Mouse (Mus musculus) retina, postnatal 1 day (tissue): ENCODE data around the gene Cldn24.

Source experiments
- DNase-seq: peaks from one replicate; pipeline ENCODE4 v3.0.0-alpha.2; 2012

Cldn24 gene

DNA sequence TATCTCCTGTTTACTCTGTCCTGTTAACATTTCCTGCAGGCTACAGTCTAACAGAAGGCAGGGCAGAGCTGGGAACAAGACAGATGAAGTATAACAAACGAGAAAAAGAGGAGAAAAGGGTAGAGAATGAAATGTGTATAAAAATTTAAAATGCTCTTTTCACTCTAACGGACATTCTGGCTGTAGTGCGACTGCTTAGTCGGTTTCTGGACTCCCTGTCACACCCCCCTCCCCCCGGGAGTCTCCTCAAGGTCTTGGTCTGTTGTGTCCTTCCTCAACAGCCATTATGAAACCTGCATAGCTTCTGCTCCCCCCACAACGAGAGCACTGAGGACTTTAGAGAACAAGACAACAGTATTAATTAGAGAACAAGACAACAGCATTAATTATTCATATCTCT, 10.7 kb downstream of the Cldn24 start:
- DNase-seq: no peak

DNA sequence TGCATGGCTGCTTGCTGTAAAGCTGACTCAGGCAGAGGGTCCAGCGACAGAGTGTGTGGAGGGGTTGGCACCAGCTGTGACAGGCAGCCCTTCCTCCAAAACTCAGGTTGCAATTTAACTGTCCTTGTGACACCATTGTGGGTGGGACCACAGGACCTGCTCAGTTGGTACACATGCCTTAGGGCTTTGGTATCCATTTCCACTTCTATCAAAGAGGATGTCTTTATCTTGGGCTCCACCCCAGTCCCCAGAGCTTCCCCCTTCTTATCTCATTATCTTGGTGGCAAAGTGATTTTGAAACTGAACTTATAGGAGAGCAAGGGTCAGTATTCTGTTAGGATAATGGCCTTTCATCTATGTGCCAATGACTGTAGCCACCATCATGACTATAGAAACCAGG, 12.0 kb downstream of the Cldn24 start:
- DNase-seq: no peak

DNA sequence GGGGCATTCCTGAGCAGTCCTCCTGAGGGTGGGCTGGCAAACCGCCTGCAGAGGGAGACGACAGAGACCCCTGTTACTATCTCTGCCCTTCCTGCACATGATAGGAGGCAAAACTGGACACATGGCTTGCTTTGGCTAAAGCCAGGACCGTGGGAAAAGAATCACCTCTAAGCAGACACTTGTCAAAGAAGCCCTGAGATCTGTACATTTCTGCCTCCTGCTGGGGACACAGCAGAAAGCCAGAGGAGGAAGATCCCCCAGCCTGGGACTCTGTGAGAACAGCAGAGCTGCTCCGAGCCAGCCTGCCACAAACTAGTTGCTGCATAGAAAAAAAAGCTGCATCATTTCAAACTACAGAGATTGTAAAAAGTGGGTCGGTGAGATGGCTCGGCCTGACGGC, 21.1 kb downstream of the Cldn24 start:
- DNase-seq: peak; percentile 41

DNA sequence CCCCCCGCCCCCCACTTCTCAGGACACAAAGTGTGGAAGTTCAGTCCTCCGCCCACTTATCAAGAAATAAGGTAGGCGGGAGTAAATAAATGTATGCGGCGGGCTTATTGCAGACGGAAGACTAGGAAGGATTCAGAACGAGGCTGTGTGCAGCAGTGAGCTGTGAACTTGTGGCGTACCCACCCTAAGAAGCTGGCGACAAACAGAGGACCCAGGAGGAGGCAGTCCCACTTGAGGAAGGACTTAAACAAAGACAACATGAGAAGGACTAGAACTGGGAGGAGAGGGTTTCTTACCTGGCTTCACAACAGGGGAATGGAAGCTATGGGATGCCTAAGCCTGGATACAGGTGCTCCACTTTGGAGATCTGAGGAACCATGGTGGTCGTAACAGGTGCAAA, 21.7 kb downstream of the Cldn24 start:
- DNase-seq: no peak

DNA sequence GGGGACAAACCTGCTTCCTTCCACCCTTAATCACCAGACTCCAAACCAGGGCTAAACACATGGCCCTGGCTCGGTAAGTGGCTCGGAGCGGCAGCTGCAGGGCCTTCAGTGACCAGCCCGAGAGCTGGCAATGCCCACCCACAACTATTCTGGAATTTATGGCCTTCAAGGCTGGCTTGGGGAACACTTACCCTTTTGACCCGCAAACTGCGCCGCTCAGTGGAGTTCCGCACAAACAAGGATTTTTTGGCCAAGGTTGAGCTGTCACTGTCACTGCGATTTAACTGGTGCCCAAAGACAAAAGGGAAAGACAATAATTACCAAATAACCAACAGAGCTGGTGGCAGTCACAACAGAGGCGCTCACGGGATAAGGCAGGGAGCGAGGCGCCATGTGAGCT, 24.0 kb downstream of the Cldn24 start:
- peak; percentile 77 for DNase-seq

DNA sequence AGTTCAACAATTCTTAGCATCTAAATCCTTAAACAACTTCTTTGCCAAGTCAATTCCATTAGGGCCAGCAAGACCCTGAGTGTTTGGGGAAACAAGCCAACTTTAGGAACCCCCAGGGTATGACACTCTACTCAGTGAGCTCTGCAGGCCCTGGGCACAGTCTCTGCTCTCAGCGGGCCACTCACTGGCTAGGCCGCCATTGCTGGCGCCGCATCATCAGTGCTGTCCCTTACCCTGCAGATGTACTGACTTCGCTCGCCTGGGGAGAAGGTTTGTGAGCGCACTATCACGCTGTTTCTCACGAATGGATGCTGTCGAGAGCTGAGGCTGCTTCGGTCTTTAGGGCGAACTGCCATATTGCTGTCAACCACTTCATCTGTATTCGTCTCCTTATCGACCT, 25.2 kb downstream of the Cldn24 start:
- no peak for DNase-seq

DNA sequence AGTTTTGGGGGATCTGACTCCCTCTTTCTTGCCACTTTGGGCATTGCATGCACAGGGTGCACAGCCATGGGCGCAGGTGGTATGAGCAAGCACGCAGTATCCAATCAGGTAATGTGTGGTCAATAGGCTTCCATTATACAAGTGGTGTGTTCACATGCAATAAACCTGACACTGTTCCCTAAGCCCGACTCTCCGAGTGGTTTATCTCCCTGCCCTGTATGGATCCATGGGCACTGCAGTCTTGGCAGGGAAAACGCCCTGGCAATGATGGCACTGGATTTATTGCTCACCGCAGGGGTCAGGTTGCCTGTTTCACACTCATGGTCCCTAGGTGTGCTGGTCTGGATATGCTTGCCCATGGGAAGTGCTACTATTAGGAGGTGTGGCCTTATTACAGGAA, 26.0 kb downstream of the Cldn24 start:
- DNase-seq: no peak

DNA sequence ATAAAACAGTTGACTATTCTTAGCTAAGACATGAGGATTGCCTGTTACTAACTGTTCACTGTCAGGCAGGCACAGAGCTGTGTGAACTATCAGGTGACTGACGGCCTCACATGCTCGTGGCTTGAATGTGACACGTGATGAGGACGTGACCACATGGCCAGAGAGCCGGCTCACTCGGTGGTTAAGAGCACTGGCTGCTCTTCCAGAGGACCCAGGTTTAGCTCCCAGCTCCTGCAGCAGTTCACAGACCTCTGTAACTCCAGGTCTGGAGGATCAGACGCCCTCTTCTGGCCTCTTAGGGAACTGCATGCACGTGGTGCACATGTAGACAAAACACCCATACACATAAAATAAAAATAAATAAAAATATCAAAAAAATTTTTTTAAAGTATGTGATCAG, 27.9 kb downstream of the Cldn24 start:
- DNase-seq: no peak

DNA sequence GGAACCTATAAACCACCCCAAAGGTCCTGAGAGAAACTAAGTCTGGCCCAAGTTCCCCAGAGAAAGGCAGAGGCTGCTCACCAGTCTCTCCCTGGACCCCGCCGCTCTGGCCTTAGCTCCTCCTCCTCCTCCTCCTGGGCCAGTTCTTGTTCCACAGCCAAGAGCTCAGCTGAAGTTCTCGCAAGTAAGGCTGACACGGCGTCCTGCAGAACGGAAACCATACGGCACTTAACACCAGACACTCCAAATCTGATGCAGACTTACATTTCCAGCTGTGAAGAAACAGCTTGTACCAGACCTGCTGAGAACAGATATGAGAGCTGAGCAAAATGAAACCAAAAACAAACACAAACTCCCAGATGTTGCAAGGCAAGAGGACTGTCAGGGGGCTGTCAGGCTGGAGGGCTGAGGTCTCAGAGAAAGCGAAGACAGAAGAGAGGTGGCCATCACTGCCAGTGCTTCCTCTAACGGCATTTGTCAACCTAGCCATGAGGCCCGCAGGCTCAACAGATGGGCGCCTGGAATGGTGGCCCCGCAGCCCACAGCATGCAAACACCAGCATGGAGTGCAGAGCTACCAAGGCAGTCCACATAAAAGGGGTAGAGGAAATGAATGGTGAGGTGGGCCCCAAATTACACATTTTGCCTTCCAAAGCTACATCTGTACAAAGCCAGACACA, 30.0 kb downstream of the Cldn24 start:
- DNase-seq: no peak

DNA sequence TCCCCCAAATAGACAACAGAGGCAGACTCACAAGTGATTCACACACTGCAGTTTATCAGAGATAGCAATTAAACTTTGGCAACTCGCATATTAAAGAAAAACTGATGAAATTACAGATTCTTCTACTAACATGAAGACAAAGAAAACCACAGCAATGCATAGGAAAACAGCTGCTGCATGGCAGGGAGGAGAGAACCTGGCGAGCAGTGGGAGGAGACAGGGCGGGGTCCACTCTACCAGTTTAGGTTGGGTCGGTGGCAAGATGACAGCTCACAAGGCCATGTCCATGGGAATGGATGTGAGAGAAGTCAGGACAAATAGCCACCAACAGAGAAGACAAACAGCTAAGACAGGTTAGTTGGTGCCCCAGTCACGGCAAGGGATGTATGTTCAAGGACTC, 30.8 kb downstream of the Cldn24 start:
- no peak for DNase-seq

DNA sequence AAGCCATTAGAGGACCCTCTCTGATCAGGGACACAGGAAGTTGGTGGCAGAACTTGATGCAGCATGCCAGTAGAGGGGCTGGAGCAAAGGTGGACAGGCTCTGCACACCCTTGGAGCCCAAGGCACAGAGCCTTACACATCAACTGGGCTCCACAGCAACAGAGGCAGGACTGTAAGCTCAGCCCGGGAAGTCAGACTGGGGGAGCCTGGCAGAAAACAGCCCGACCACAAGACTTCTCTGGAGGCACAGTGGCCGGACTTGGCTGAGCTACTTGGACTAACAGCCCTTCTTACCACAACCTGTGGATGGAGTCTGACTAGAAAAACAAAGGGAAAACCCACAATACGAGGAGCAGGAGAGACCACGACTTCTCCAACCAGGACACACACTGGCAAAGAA, 31.4 kb downstream of the Cldn24 start:
- no peak for DNase-seq

DNA sequence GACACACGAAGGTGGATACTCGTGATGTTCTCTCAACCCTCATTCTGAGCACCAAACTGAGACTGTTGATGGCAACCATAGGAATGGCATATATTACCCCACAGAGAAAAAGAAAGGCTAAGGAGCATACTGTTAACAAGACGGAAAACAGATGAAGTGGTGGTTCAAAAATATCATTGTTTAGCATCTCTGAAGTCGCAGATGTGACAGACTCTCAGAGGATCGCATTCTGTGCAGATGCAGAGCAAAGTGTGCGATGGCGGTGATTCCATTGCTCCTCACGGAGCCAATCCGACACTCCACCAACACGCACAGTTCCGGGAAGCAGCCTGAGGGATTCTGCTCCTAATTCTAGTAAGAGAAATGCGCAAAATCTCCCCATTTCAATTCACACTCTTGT, 37.3 kb downstream of the Cldn24 start:
- DNase-seq: no peak

DNA sequence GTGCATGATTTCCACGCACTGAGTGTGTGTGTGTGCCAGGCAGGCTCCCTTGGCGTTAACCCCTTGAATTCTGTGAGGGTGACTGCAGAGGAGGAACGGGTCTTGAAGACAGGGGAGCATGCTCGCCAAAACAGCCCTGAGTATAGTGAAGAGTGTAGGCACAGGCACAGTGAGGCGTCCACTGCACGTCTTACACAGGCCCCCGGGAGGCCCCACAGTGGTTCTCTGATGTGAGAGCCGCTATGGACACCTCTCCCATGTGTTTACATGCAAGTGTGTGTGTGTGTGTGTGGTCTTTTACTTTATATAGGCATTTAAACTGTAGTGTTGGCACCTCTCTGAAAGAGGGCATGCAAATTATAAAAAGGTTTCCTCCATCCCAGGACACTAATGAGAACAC, 44.6 kb downstream of the Cldn24 start:
- no peak for DNase-seq

DNA sequence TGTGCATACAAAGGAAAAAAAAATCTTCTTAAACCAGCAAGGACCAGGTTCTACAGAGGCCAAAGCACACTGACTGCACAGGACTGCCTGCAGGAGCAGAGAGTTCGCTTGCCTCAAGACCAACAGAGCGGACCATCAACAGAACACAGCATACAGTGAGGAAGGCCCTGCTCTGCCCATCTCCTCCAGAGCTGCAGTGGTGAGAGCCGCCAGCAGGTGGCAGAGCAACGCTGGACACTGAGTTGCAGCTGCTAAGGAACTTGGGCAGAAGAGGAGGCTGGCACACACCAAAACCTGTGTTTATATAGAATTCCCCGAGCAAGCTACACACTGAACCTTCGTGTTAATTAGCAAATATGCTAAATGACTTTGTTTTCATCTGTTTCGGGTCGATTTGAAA, 45.1 kb downstream of the Cldn24 start:
- peak; percentile 80 for DNase-seq
